Mouse (Mus musculus) spleen, adult 2 months (tissue): Measurements from ENCODE around the gene Man2a2. TPM values are rescaled to one million over a fixed set of nuclear protein-coding genes. Genes with fewer than 3 reads are reported as not detected.

ENCODE experiments used
- DNase-seq, 2 experiments: peaks; one replicate each; pipeline versions ENCODE4 v3.0.0 to v3.0.0-alpha.2; 2012 to 2021; ENCODE audit warnings: low spot score in 2 of 2, low read depth in 1 of 2
- H3K27ac ChIP-seq: fragments of 200-500 bp; 2 replicates; pipeline ENCODE4 v1.5.1; 2012; ENCODE audit warnings: low read length, inconsistent platforms; ENCODE audit not compliant: insufficient read depth
- H3K27me3 ChIP-seq: fragments of 200-500 bp; 2 replicates; pipeline ENCODE4 v1.6.1; 2012; ENCODE audit warnings: mild to moderate bottlenecking, moderate library complexity, low read length, inconsistent platforms; ENCODE audit not compliant: control insufficient read depth, insufficient read depth
- H3K36me3 ChIP-seq: fragments of 200-500 bp; 2 replicates; pipeline ENCODE4 v1.6.1; 2012; ENCODE audit warnings: mild to moderate bottlenecking, low read length, inconsistent platforms; ENCODE audit not compliant: control insufficient read depth, insufficient read depth
- H3K4me1 ChIP-seq: fragments of 200-500 bp; 2 replicates; pipeline ENCODE4 v1.6.1; 2011; ENCODE audit warnings: inconsistent platforms; ENCODE audit not compliant: control insufficient read depth, insufficient read depth, insufficient read length
- H3K4me3 ChIP-seq: fragments of 200-500 bp; 2 replicates; pipeline ENCODE4 v1.5.1; 2011; ENCODE audit warnings: mild to moderate bottlenecking, inconsistent platforms; ENCODE audit not compliant: insufficient read depth, insufficient read length; ENCODE audit errors: extremely low read depth
- CTCF ChIP-seq: fragments of 200-500 bp; IDR thresholded peaks from 2 replicates; pipeline ENCODE4 v1.5.1; 2011; ENCODE audit warnings: mild to moderate bottlenecking, inconsistent platforms; ENCODE audit not compliant: insufficient read depth, insufficient read length, insufficient replicate concordance; ENCODE audit errors: extremely low read depth
- POLR2A ChIP-seq: fragments of 200-500 bp; IDR thresholded peaks from 2 replicates; pipeline ENCODE4 v1.6.1; 2011; ENCODE audit warnings: low read depth, low read length, inconsistent platforms
- WGBS: fragments of 180-500 bp; shearing (Covaris S2); methylation state at CpG from one replicate; pipeline ENCODE4 v1.1.7; 2018; 5-methylcytosine and 5-hydroxymethylcytosine counted together
- polyA plus RNA-seq: library from polyadenylated mRNA; depleted of rRNA; stranded (reverse); fragments of >200 nt; gene quantifications from 2 replicates; pipeline ENCODE4 v1.2.3, GENCODE M21; 2012

Man2a2 gene
- polyA plus RNA-seq, 1 experiment, result 98.3 TPM

- DNase-seq, result no peak
- Histone ChIP-seq H3K4me1 (peaks cover 14% of the 10 kb centered on the region), H3K27ac (no peak overlapping the region), H3K36me3 (no peaks in the 10 kb centered on the region), H3K4me3 (no peak overlapping the region), H3K27me3 (peaks cover 3% of the 10 kb centered on the region)
- WGBS, result 41% methylated on average over 7 of the region's 7 CpGs
- TF ChIP-seq CTCF, result no peak
- no peak for TF ChIP-seq POLR2A
Observed at GRCm38 (mm10) chr7:80404101-80404894, 33.1 kb upstream of the Man2a2 start.

GRCm38 (mm10) chr7:80403551-80403950 is 32.4 kb upstream of the Man2a2 start:
- peaks cover 3% of the 10 kb centered on the region for H3K27me3 ChIP-seq
- no peak overlapping the region for H3K4me3 ChIP-seq

GRCm38 (mm10) chr7:80402651-80403321 is 31.6 kb upstream of the Man2a2 start:
- 9% methylated on average over 72 of the region's 92 CpGs for WGBS

More at GRCm38 (mm10) chr7:80403551-80403950, 32.4 kb upstream of the Man2a2 start:
- no peaks in the 10 kb centered on the region for H3K36me3 ChIP-seq
- DNase-seq, result no peak
- peaks cover 14% of the 10 kb centered on the region for H3K4me1 ChIP-seq
- no peak for TF ChIP-seq POLR2A
- H3K27ac ChIP-seq, result no peak overlapping the region
- 40% methylated on average over 9 of the region's 9 CpGs for WGBS

DNA sequence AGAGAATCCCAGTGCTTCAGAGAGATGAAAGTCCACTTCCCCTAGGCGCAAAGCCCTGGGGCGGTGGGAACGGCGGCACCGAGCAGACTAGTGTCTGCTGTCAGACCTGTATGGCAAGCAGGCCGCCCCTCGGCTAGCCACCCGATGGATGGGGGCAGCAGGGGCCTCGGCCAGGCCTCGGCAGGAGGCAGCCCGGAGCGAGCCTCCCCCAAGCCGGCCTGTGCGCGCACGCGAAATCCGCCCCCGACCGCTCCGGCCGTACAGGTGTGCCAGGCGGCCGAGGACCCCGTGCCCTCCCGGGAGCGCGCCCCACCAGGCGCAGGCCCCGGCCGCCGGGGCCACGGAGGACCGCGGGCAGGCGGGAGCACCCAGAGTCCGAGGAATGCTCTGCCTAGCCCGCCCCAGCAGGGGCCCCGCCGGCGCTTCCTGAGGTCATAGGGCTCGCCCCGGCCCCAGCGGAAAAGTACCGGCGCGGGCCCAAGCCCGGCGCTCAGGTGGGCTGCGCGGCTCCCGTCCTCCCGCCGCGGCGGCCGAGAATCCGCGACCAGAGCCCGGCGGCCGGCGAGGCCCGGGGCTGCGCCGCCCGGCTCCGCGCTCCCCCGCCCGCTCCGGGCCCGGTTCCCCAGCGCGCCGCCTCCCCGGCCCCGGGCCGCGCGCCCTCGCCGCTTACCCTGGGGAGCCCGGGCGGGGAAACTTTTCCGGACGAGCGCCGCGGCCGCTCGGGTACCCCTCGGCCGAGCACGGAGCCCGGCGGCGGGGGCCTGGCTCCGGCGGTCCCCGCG is 30.9 kb upstream of the Man2a2 start:
- WGBS, result 3% methylated on average over 77 of the region's 102 CpGs

More at GRCm38 (mm10) chr7:80402651-80403321, 31.6 kb upstream of the Man2a2 start:
- Histone ChIP-seq H3K4me3 (peak overlapping the region; percentile 71), H3K27me3 (peaks cover 3% of the 10 kb centered on the region), H3K36me3 (peaks cover 1% of the 10 kb centered on the region; the same call in 1 of the 2 replicates), H3K4me1 (peaks cover 14% of the 10 kb centered on the region), H3K27ac (peak overlapping the region; percentile 75)
- TF ChIP-seq CTCF, result no peak
- TF ChIP-seq POLR2A, result no peak
- DNase-seq, result peak in 1 of 2 experiments; percentile 63

GRCm38 (mm10) chr7:80401041-80401859 is 30.1 kb upstream of the Man2a2 start:
- WGBS, result 28% methylated on average over 5 of the region's 5 CpGs
- Histone ChIP-seq H3K27ac (peak overlapping the region; percentile 64), H3K36me3 (peaks cover 10% of the 10 kb centered on the region), H3K4me1 (peaks cover 14% of the 10 kb centered on the region), H3K4me3 (peak overlapping the region; percentile 71), H3K27me3 (peaks cover 3% of the 10 kb centered on the region)
- no peak for DNase-seq
- TF ChIP-seq CTCF (no peak), POLR2A (no peak)

More for the DNA sequence above, 30.9 kb upstream of the Man2a2 start:
- Histone ChIP-seq H3K27me3 (peaks cover 3% of the 10 kb centered on the region), H3K36me3 (peaks cover 4% of the 10 kb centered on the region), H3K4me1 (peaks cover 14% of the 10 kb centered on the region), H3K4me3 (peak overlapping the region; percentile 71), H3K27ac (peak overlapping the region; percentile 64)
- TF ChIP-seq POLR2A (no peak), CTCF (no peak)
- DNase-seq, result peak in 1 of 2 experiments; percentile 44

DNA sequence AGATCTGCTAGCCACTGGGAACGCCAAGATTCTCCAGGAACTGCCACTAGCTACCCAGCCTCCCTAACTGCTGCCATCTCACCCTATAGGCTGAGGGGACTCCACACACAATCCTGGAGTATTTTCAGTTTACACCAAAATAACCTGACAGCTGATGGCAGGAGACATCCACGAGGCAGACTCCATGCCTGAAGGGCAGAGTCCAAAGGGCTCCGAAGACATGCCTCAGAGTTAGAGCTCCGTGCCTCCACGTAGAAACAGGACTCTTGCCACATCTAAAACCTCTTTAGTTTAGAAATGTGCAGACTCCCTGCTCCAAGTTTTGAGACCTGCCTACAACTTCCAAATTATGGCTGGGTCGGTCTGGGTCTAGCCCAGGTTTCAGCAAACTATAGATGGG is 29.4 kb upstream of the Man2a2 start:
- WGBS, result 88% methylated on average over 6 of the region's 6 CpGs
- Histone ChIP-seq H3K4me3 (no peak overlapping the region), H3K27me3 (peaks cover 3% of the 10 kb centered on the region), H3K4me1 (peaks cover 14% of the 10 kb centered on the region), H3K36me3 (peaks cover 11% of the 10 kb centered on the region), H3K27ac (no peak overlapping the region)
- no peak for DNase-seq
- TF ChIP-seq CTCF, result no peak
- no peak for TF ChIP-seq POLR2A
